Mouse (Mus musculus) fat pad, adult 2 months (tissue): ENCODE results near the gene Ppp1r1b.

Experiments used
- DNase-seq: peaks from one replicate; pipeline ENCODE4 v3.0.0-alpha.2; 2011; ENCODE audit warnings: low read depth, low spot score; ENCODE audit errors: extremely low read depth

Ppp1r1b gene

DNA sequence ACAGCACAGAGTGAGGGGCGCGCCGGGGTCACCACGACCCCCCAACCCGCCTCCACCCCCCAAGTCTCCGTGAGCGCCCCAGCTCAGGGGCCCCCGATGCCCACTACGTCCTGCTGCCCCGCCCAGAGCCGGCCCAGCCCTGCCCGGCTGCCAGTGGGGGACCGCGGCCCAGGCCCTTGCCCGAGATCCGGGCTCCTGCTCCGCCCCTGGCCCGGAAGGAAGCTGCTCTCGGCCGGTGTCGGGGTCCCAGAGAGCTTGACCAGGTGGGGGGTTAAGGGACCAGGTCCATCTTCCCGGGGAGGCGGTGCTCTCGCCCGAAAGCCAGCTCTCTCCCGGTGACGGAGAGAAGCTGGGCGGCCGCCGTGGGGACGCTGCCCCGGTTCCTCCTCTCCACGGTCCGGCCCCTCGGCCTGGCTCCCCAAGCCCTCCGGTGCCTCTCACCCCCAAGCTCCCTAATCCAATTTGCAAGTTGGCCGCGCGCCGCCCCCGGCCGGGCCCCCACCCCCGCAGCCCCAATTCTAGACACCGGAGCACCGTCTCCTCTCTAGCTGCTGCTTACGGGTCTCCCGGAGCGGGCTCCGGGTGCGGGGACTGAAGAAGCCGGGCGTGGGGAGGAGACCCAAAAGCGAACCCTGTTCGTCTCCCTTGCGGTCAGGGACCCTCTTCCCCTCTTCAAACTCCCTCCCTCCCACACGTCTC, 19.7 kb upstream of the Ppp1r1b start:
- DNase-seq = no peak

DNA sequence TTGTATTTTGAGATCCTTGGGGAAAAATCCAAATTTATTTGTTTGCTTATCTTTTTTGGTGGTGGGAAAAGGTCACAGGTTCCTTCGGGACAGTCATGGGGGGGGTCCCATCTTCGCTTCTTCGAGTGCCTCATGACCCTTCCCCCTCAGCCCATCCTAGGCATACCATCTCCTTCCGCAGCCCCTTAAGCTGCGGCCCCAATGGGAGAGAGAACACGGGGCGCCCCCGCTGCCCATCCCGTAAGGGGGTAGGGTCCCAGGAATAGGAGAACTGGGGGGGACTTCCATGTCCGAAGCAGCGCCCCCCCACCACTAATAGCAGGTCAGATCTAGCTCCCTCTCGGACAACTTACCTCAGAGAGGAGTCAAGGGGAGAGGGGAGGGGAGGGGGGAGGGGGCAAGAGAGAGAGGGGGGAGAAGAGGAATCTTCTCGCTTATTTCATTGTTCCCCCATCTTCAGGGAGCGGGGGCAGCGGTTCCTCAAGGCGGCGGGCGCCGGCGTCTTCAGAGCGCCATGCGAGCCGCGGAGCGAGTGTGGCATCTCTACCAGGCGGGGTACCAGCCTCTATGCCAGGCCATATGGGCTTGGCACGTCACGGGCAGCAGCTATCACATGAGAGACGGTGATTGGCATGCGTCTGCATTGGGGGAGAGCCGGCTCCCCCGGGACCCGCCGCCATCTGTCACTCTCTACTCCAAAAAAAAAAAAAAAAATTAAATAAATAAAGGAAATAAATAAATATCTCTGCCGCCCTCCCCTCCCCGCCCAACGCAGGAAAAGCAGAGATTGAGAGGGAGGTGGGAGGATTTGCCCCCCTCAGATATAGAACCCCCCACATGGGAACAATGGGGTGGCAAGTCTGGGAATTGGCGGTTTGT, 18.9 kb upstream of the Ppp1r1b start, which contains the start of gene Neurod2:
Gene Neurod2, minus strand, starts transcription at position 568 of the 879 bp plus-strand sequence.
- DNase-seq = no peak

DNA sequence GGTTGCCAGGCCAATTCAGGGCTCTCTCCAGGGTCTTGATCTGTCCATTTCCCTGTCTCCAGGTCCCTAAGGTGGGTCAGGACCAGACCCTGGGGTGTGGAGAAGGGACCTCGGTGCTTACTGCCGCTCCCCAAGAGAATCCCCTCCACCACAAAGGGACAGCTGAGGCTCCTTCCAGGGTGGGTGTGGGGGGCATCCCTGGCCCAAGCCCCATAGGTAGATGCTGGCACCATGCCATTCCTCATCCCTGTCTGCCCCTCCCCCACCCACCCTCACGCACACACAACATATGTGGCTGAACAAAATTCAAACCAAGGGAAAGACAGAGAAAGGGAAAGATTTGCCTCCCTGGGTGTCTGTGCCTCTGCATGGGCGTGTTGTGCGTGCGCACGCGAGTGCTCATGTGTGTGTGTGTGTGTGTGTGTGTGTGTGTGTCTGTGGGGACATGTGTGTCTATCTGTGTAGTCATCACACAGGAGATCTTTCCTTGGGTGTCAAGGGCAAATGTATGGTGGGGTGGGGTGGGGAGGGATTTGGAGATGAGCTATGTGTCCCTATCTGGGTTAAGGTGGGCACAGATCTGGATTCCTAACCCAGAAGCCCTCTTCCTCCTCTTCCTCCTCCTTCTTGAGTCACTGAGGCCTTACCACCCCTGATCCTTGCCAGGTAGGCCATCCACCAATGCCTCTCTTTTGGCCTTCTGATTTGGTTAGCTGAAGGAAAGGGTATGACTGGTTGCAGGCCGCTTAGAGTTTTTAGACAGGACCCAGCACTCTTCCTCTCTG, 18.1 kb upstream of the Ppp1r1b start:
- no peak for DNase-seq

DNA sequence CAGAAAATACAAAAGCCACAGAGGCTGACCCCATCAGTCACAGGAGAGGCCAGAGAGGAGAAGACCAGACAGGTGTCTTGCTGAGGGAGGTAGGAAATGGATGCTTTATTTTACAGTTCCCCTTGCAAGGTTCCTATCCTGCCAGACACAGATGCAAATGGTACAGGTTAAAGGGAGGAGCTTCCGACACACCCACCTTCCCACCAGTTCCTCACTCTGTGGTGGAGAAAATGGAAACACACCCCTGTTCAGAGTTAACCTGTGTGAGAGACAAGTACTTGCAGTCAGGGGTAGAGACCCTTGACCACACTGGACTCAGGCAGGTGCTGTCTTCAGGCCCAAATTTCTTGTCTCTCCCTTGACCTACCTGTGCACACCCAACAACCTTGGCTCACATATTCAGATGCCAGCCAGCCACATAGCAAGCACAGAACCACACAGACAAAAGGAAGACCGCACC, 17.4 kb upstream of the Ppp1r1b start:
- DNase-seq = no peak

DNA sequence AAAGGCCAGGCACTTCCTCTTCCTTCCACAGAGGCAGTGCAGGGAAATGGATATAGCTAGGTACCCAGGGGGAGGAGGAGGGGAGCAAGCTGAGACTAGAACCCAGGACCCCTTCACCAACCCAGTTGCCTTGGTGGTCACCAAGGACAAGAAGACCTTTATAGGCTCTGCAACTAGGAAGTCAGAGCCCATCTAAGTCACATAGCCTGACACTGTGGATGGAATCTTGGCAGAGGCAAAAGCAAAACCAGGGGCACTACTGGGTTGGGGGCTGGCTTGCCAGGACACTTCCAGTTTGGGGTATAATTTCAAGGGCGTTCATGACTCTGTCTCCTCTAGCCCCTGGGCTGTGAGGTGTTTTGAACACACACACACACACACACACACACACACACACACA, 16.8 kb upstream of the Ppp1r1b start:
- no peak for DNase-seq

DNA sequence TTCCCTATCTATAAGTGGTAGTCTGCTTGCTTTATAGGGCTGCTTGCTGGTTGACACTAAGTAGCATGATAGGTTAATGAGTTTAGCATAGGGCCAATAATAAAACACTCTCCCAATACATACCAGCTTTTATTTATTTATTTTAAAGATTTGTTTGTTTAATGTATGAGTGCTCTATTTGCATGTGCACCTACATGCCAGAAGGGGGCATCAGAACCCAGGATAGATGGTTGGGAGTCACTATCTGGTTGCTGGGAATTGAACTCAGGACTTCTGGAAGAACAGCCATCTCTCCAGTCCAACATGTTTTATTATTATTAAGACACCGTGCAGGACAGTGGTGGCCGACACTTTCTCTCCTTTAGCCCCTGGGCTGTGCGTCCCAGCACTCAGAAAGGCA, 16.0 kb upstream of the Ppp1r1b start:
- no peak for DNase-seq

DNA sequence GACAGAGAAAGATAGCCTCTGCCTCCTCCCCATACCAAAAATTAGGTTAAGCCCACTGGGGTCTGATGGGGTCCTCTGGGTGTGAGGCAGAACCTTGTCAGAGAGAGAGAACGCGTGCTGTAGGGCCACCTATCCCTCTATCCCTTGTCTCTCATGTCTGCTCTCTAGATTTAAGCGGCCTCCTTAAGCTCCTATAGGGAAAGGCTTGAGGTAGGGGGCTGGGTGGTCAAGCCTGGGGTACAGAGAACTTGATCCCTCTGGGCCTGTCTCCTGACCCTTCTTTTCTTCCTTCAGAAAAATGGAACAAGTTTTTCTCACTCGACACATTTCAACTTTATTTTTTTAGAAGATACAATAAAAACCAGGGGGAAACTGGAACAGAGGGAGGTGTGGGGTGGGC, 15.4 kb upstream of the Ppp1r1b start:
- no peak for DNase-seq

DNA sequence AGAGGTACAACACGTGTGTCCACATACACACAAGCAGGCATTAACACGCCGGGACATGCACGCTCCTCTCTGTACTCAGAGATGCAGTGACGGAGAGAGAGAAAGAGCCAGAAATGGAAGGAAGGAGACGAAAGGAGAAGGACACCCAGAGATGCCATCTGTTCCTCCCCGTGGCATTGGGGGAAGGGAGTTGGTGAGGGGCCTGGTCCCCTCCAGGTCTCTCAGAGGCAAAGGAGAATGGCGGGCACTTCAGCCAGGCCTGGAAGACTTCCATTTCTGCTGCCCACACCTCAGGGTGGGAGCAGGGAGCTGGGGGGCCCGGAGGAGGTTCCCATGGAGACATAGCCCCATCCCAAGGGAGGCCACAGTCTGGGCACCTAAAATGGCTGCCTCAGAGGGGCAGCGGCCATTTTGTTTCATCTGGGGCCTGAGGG, 14.9 kb upstream of the Ppp1r1b start:
- no peak for DNase-seq

DNA sequence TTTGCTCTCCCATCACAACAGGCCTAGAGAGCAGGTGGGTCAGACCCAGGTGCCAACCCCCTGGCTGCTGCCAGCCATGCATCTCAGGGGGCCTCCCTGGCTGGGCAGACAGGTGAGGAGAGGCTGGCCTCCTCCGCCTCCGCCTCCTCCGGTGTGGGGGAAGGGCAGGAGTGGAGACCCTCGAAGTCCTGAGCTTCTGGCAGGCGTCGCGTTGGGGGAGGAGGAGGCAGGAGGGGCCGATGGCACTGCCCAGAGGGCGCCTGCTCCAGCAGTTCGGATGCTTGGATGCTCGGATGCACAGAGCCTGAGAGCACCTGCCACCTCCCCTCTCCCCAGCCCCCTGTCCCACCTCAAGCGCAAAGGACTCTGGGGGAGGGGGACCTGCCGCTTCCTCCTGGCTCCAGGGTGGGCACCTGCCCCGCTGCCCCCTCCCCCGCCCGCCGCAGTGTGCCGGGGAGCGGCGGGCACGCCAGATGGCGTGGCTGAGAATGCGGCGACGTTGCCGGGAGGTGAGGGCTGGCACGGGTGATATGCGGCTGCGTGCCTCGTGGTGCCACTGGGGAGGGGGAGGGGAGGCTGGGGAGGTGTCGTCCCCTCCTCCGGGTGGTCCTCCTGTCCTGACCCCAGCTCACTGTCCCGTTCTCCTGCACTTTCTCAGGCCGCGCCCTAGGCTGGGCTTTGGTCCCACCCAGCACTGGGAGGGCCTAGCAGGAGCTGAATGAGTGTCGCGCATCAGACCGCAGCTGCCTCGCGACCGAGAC, 14.0 kb upstream of the Ppp1r1b start:
- no peak for DNase-seq

DNA sequence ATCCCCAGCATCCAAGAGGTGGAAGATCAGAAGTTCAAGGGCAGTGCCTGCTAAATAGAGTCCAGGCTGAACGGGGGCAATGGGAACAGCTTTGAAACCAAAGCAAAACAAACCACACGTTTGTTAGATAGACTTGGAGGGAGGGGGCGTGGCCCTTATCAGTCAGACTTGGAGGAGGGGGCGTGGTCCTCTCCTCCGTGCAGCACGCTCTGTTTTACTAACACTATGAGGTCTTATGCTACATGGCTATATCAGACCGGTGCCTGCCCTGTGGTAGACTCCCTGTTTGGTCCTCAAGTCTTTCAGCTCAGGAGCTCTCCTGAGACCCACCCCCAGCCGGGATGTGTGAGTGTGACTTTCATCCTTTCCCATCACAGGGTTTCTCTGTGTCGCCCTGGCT, 13.0 kb upstream of the Ppp1r1b start:
- no peak for DNase-seq

DNA sequence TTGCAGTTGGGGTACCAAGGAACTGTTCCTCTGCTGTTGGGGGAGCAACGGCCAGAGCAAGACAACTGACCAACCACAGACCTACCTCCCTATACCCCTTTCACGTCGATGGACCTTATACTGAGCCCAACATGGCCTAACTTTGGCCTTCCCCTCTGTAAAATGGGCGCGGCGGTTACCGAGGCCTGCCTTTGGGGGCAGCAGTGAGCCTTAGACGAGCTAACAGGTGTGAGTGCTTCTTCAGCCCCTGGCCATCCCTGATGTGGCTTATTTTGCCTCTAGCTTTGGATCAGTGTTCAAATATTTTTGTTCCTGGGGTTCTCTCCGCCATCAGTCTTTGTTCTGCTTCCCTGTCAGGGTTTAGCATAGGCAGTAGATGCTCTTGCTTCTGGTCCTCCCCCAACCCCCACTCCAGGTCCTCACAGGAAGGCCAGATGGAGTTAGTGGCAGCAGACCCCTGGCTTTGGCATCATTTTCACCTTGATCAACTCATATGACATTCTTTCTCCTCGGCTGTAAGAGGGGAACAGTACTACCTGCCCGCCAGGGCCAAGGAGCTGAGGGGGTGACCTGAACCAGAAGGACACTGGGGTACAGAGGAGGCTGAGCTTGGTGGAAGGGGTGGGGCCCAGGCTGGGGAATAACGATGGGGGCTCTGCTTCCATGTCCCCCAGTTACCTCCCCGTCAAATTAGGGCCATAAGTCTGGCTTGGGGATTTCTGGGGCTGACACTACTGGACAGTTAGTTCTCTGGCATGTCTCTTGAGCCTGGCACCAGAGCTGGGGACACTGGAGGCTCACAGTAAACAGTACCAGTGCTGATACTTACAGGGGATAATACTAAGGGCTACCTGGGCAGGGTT, 11.7 kb upstream of the Ppp1r1b start:
- DNase-seq = no peak

DNA sequence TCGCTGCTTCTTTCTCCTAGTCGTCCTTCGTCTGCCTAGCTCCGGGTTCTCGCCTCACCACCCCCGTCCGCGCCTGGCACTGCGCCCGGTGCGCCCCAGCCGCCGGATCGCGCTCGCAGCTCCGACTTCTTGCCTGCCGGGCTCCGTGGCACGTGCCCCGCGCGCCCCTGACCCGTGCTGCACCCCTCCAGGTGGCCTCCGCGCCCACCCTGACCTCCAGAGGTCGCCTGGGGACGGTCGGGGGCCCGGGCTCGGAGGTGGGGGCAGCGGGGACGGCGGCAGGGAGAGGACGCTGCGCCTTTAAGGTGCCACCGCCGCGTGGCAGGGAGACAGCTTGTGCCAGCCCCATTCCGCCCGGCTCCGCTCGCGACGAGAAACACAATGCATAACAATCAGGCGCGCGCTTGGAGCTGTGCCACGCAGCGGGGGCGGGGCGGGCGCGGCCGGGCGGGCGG, 9.7 kb upstream of the Ppp1r1b start:
- DNase-seq = no peak

DNA sequence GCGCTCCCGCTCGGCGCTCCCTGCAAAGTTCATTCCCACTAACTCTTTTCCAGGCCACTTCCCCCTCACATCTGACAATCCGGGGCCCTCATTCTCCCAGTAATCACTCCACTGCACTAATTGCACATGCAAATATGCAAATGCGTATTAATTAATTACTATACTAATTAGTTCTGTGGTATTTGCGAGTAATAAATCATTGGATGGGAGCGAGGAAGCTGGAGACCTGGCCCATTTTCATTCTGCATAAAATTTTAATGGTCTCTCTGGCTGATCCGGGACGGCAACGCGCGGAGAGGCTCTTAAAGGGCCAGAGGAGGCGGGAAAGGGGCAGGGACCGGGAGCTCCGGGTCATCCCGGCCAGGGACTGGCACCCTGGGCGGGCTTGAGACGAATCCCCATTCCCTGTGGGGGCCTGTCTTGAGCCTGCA, 9.1 kb upstream of the Ppp1r1b start:
- DNase-seq = no peak

DNA sequence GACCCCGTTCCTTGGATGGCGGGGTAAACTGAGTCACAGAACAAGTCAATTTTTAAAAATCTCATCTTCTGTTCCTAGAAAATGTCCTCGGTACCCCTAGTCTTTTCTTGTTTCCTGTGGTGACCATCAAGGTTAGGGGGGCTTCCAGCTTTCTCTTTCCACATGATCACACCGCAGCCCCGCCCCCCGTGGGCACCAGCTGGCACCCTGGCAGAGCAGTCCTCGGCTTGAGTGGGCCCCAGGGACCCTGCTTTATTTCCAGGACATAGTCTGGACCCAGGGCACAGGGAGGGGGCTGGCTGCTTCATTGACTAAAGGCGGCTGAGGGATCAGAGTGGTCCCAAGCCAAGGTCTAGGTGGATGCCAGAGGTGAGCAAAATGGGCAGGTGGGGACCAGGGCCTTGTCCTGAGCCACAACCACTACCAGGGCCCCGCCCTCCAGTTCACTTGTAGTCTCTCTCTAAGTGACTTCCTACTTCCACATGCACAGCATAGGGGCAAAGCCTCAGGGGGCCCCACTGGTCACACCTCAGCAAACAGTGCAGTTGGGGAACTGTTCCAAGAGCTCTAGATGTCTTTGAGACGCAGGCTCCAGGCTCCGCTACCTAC, 8.4 kb upstream of the Ppp1r1b start:
- no peak for DNase-seq

DNA sequence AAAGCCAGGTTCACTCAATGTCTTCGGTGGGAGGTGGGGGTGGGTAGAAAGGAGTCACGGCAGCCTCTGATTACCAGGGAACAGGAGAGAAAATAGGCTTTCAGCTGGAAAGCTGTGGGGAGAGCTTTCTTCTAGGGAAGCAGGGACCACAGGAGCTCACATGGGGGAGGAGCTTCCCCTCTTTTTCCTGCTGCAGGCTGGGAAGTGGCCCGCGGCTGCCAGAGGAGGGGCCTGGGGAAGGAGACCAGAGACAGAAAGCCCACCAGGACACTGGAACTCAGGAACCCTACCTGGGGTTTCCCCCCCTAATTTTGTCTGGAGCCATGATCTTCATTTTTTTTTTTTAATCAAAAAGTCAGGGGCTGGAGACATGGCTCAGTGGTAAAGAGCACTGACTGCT, 7.6 kb upstream of the Ppp1r1b start:
- DNase-seq = no peak

DNA sequence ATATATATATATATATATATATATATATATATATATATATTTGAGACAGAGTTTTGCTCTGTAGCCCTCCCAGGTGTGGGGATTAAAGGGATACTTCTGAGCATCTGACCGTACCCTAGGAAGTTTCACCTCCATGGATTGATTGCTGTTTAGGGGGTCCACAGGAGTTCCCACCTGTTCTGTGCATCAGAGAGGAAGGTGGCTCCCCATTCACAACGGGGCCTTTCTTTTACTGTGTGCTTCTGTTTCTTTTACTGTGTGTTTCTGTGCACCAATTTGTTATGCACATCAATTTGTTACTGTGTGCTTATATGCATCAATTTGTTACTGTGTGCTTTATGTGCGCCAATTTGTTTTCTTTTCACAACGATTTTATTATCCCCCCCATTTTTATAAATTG, 7.0 kb upstream of the Ppp1r1b start:
- DNase-seq = no peak

DNA sequence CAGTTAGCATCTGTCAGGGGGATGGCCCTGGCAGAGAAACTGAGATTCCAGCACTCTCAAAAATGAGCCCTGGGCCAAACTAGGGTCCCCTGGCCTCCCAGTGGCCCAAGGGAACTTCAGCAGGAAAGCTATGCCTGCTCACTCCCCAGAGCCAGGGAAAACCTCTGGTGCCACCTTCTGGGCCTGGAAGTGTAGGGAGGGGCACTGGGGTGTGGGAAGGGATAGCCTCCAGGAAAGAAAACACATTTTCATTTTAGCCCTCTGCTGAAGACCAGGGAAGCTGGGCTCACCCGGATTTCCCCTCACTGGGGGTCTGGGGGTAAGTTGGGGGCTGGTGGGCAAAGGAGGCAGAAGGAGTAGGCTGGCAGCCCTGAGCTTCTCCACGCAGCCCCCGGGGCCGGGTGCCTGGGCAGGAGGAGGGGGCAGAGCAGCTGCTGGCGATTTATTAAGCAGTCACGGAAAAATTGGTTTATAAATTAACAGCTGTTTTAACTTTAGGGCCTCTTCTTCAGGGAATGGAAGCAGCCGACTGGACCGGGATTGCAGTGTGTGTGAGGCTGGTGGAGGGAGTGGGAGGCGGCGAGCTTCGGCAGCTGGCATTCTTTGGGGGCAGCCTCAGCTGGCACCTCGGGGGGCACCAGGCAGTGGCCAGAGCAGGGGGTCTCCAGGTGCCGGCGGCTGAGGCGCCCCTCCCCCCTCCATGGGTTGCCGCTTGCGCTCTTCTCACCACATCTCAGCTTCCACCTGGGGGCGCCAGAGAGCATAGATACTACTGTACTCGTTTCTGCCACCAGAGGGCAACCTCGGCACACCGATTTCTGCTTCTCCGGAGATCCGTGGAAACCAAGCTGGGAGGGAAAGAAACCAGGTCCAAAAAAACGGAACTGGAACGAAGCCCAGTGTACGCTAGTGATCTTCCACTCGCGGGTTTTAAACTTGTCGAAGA, 5.9 kb upstream of the Ppp1r1b start:
- no peak for DNase-seq

DNA sequence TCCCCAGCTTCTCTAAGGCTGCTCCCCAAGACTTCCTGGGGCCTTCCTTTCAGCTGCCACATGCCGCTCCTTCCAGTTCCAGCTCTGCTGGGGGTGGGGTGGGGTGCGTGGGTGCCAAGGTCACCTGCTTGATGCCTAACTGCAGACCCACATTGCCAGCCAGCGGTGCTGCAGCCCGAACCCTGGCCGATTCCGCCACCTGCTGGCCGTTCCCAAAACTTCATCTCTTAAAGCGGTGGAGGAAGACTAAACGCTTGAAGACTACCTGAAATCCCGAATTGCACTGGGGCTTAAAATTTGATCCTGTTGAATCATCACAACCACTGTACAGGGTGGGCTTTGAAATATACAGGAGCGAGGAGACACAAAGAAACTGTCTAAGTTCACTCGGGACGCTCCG, 3.0 kb upstream of the Ppp1r1b start:
- no peak for DNase-seq
